Mouse (Mus musculus) cerebellum, adult 2 months (tissue): ENCODE data around the gene Tfap2c. TPM values are rescaled to one million over a fixed set of nuclear protein-coding genes. Genes with fewer than 3 reads are reported as not detected.

ENCODE experiments used
- DNase-seq, 2 experiments: peaks; one replicate each; pipeline ENCODE4 v3.0.0; 2021
- H3K27ac ChIP-seq: fragments of 200-500 bp; 2 replicates; pipeline ENCODE4 v1.5.1; 2012; ENCODE audit warnings: low read length, control low read depth, inconsistent platforms; ENCODE audit not compliant: insufficient read depth
- H3K27me3 ChIP-seq: fragments of 200-500 bp; 2 replicates; pipeline ENCODE4 v1.6.1; 2012; ENCODE audit warnings: inconsistent platforms, mild to moderate bottlenecking, low read length, moderate library complexity; ENCODE audit not compliant: control insufficient read depth, insufficient read depth
- H3K4me1 ChIP-seq: fragments of 200-500 bp; 2 replicates; pipeline ENCODE4 v1.6.1; 2011; ENCODE audit warnings: low read length; ENCODE audit not compliant: control insufficient read depth, insufficient read depth
- H3K4me3 ChIP-seq: fragments of 200-500 bp; replicated peaks from 2 replicates; pipeline ENCODE3; 2011; ENCODE audit warnings: mild to moderate bottlenecking, low read depth, low read length, control low read depth; ENCODE audit not compliant: insufficient read depth
- CTCF ChIP-seq: fragments of 200-500 bp; IDR thresholded peaks from 2 replicates; pipeline ENCODE4 v1.5.1; 2011; ENCODE audit warnings: low read depth, mild to moderate bottlenecking, control low read depth, low read length, moderate library complexity, borderline replicate concordance; ENCODE audit not compliant: insufficient read depth
- POLR2A ChIP-seq: fragments of 200-500 bp; IDR thresholded peaks from 2 replicates; pipeline ENCODE4 v1.6.1; 2011; ENCODE audit warnings: low read length, control low read depth, borderline replicate concordance; ENCODE audit not compliant: insufficient read depth
- WGBS: fragments of 180-500 bp; shearing (Covaris S2); methylation state at CpG from one replicate; pipeline ENCODE4 v1.1.7; 2018; 5-methylcytosine and 5-hydroxymethylcytosine counted together
- polyA plus RNA-seq: library from polyadenylated mRNA; depleted of rRNA; stranded (reverse); fragments of >200 nt; gene quantifications from 2 replicates; pipeline ENCODE4 v1.2.3, GENCODE M21; 2012

The Tfap2c gene
- polyA plus RNA-seq, 1 experiment, result 0.07 TPM

GRCm38 (mm10) chr2:172558674-172559468 is 9.5 kb downstream of the Tfap2c start:
- H3K4me1 ChIP-seq, result no peaks in the 10 kb centered on the region
- TF ChIP-seq CTCF (no peak), POLR2A (no peak)
- peaks cover 3% of the 10 kb centered on the region; the same call in 1 of the 2 replicates for H3K27me3 ChIP-seq
- no peak for DNase-seq
- H3K27ac ChIP-seq, result no peak overlapping the region
- 15% methylated on average over 21 of the region's 21 CpGs for WGBS
- H3K4me3 ChIP-seq, result no peak overlapping the region

- Histone ChIP-seq H3K27me3 (peaks cover 2% of the 10 kb centered on the region; the same call in 1 of the 2 replicates), H3K4me3 (no peak overlapping the region), H3K4me1 (no peaks in the 10 kb centered on the region), H3K27ac (no peak overlapping the region)
- TF ChIP-seq POLR2A, result no peak
- TF ChIP-seq CTCF, result no peak
- 17% methylated on average over 10 of the region's 10 CpGs for WGBS
- DNase-seq, result no peak
Observed at GRCm38 (mm10) chr2:172561016-172561415, 11.6 kb downstream of the Tfap2c start.

GRCm38 (mm10) chr2:172567835-172568234 is 18.4 kb downstream of the Tfap2c start:
- no peak for DNase-seq
- WGBS, result 30% methylated on average over 9 of the region's 9 CpGs
- H3K4me3 ChIP-seq, result no peak overlapping the region
- no peak overlapping the region for H3K27ac ChIP-seq
- no peaks in the 10 kb centered on the region for H3K4me1 ChIP-seq
- no peak for TF ChIP-seq POLR2A
- TF ChIP-seq CTCF, result no peak
- H3K27me3 ChIP-seq, result no peaks in the 10 kb centered on the region; the same call in 1 of the 2 replicates

- DNase-seq, result no peak
- TF ChIP-seq POLR2A (no peak), CTCF (no peak)
- no peak overlapping the region for H3K4me3 ChIP-seq
- 79% methylated on average over 2 of the region's 2 CpGs for WGBS
- no peaks in the 10 kb centered on the region for H3K4me1 ChIP-seq
- H3K27me3 ChIP-seq, result no peaks in the 10 kb centered on the region; the same call in 1 of the 2 replicates
- H3K27ac ChIP-seq, result no peak overlapping the region
Observed at GRCm38 (mm10) chr2:172568466-172568865, 19.1 kb downstream of the Tfap2c start.

- H3K27ac ChIP-seq, result no peak overlapping the region
- no peak for TF ChIP-seq POLR2A
- no peak for TF ChIP-seq CTCF
- H3K4me1 ChIP-seq, result peaks cover 2% of the 10 kb centered on the region; the same call in 1 of the 2 replicates
- H3K4me3 ChIP-seq, result no peak overlapping the region
- no peaks in the 10 kb centered on the region; the same call in 1 of the 2 replicates for H3K27me3 ChIP-seq
- no peak for DNase-seq
- 90% methylated on average over 2 of the region's 2 CpGs for WGBS
Observed at GRCm38 (mm10) chr2:172577196-172577766, 27.9 kb downstream of the Tfap2c start.

GRCm38 (mm10) chr2:172579221-172579620 is 29.8 kb downstream of the Tfap2c start:
- H3K27me3 ChIP-seq, result no peaks in the 10 kb centered on the region; the same call in 1 of the 2 replicates
- WGBS, result 8% methylated on average over 5 of the region's 5 CpGs
- TF ChIP-seq CTCF (no peak), POLR2A (no peak)
- DNase-seq, result peak; percentile 11 to 15
- no peak overlapping the region for H3K27ac ChIP-seq
- H3K4me3 ChIP-seq, result no peak overlapping the region
- peaks cover 2% of the 10 kb centered on the region; the same call in 1 of the 2 replicates for H3K4me1 ChIP-seq

GRCm38 (mm10) chr2:172580536-172581265 is 31.3 kb downstream of the Tfap2c start:
- Histone ChIP-seq H3K4me3 (no peak overlapping the region), H3K27me3 (no peaks in the 10 kb centered on the region; the same call in 1 of the 2 replicates), H3K27ac (no peak overlapping the region), H3K4me1 (peaks cover 2% of the 10 kb centered on the region; the same call in 1 of the 2 replicates)
- TF ChIP-seq CTCF (no peak), POLR2A (no peak)
- WGBS, result 13% methylated on average over 12 of the region's 12 CpGs
- DNase-seq, result no peak
